Mouse (Mus musculus) thymus, postnatal 10 days (tissue): ENCODE measurements around the gene Olfr1251.
"Not testable (repeated sequence)": the region's sequence is repeated elsewhere in the genome, so short reads cannot be mapped to it uniquely, and the experiment has no call there.

Source experiments
- DNase-seq, 2 experiments: peaks; one replicate each; pipeline ENCODE4 v3.0.0; 2021; ENCODE audit warnings: low spot score in 2 of 2

Olfr1251 gene

GRCm38 (mm10) chr2:89671836-89672235 lies at the start of gene Olfr1251:
TSS of gene Olfr1251 (minus strand) at chr2:89671936.
- no peak for DNase-seq

GRCm38 (mm10) chr2:89691980-89692379 lies 20.2 kb upstream of the Olfr1251 start:
- DNase-seq, result no peak

- no peak for DNase-seq
Observed at GRCm38 (mm10) chr2:89661367-89661766, 10.4 kb downstream of the Olfr1251 start, which contains the start of gene Olfr1250. TSS of gene Olfr1250 (minus strand) at chr2:89661467.

- no peak for DNase-seq
Observed at GRCm38 (mm10) chr2:89634883-89635282, 36.9 kb downstream of the Olfr1251 start, which contains the start of gene Olfr1249. TSS of gene Olfr1249 (minus strand) at chr2:89634983.

- not testable (repeated sequence) for DNase-seq
Observed at GRCm38 (mm10) chr2:89618145-89618544, 53.6 kb downstream of the Olfr1251 start, which contains the start of gene Olfr1248. TSS of gene Olfr1248 (minus strand) at chr2:89618245.
